Mouse (Mus musculus) heart, embryonic 16.5 days (tissue): ENCODE data around the gene Sipa1l1. TPM values are rescaled to one million over a fixed set of nuclear protein-coding genes. Genes with fewer than 3 reads are reported as not detected.

Experiments
- ATAC-seq: fragments of 200-750 bp; cut with Nextera tagmentation; replicated peaks from 2 replicates; pipeline ENCODE4 v1.8.0; 2017; ENCODE audit warnings: moderate number of reproducible peaks; ENCODE audit not compliant: insufficient read depth, low FRiP score; ENCODE audit errors: extremely low read depth
- H3K27ac ChIP-seq: fragments of 300-500 bp; sonication (generic); 2 replicates; pipeline ENCODE4 v1.5.1; 2014; ENCODE audit warnings: mild to moderate bottlenecking, low read length, control low read depth, moderate library complexity
- H3K27me3 ChIP-seq: fragments of 300-500 bp; sonication (generic); 2 replicates; pipeline ENCODE4 v1.6.1; 2014; ENCODE audit warnings: low read length, mixed read lengths; ENCODE audit not compliant: control insufficient read depth, insufficient read depth
- H3K36me3 ChIP-seq: fragments of 300-500 bp; sonication (generic); 2 replicates; pipeline ENCODE4 v1.6.1; 2014; ENCODE audit not compliant: control insufficient read depth, insufficient read depth
- H3K4me1 ChIP-seq: fragments of 300-500 bp; sonication (generic); 2 replicates; pipeline ENCODE4 v1.6.1; 2014; ENCODE audit warnings: low read length, mixed read lengths; ENCODE audit not compliant: control insufficient read depth, insufficient read depth
- H3K4me2 ChIP-seq: fragments of 300-500 bp; sonication (generic); 2 replicates; pipeline ENCODE4 v1.6.1; 2014; ENCODE audit warnings: low read depth, mild to moderate bottlenecking, control low read depth, low read length
- H3K4me3 ChIP-seq: fragments of 300-500 bp; sonication (generic); 2 replicates; pipeline ENCODE4 v1.5.1; 2014; ENCODE audit warnings: mild to moderate bottlenecking, control low read depth, low read length
- H3K9ac ChIP-seq: fragments of 300-500 bp; sonication (generic); 2 replicates; pipeline ENCODE4 v1.6.1; 2014; ENCODE audit warnings: low read length, control low read depth
- H3K9me3 ChIP-seq: fragments of 300-500 bp; sonication (generic); replicated peaks from 2 replicates; pipeline ENCODE4 v1.6.1; 2016; ENCODE audit warnings: low read length; ENCODE audit not compliant: control insufficient read depth
- WGBS: fragments of 180-500 bp; shearing (Covaris S2); extraction: QIAGEN DNeasy Blood & Tissue Kit; methylation state at CpG from one replicate; pipeline ENCODE4 v1.1.7; 2014; 5-methylcytosine and 5-hydroxymethylcytosine counted together
- polyA plus RNA-seq: library from polyadenylated mRNA; unstranded; fragments of >200 nt; fragmentation: Nextera tagmentation; extraction: Ambion mirVana; gene quantifications from 2 replicates; pipeline ENCODE4 v1.2.1, GENCODE M21; 2015

Gene Sipa1l1
- polyA plus RNA-seq, 1 experiment from 2014 or later: 19.8 TPM

DNA sequence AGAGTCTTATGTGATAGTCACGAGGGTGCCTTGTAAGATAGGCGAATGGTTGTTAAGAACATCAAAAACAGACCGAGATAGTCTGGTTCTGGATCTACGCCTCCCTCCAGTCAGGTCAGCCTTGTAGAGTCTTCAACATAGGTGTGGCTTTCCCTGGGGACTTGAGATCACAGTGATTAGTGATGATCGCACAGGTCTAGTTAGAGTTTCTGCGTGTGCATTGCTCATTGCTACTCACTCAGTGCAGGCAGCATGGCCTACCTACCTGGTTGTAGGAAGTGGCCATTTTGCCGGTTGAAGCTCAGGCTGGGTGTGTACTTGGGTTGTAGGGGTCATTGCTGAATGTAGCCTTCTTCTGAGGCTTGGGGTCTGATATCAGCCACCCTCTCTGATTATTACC, 94.3 kb downstream of the Sipa1l1 start:
- Histone ChIP-seq H3K27ac (no peak overlapping the region), H3K27me3 (no peaks in the 10 kb centered on the region), H3K4me2 (no peak overlapping the region), H3K36me3 (no peaks in the 10 kb centered on the region), H3K4me1 (no peaks in the 10 kb centered on the region; the same call in 1 of the 2 replicates), H3K9ac (no peak overlapping the region), H3K4me3 (no peak overlapping the region), H3K9me3 (no peaks in the 10 kb centered on the region)
- WGBS: 89% methylated on average over 7 of the region's 7 CpGs
- ATAC-seq: no peak

DNA sequence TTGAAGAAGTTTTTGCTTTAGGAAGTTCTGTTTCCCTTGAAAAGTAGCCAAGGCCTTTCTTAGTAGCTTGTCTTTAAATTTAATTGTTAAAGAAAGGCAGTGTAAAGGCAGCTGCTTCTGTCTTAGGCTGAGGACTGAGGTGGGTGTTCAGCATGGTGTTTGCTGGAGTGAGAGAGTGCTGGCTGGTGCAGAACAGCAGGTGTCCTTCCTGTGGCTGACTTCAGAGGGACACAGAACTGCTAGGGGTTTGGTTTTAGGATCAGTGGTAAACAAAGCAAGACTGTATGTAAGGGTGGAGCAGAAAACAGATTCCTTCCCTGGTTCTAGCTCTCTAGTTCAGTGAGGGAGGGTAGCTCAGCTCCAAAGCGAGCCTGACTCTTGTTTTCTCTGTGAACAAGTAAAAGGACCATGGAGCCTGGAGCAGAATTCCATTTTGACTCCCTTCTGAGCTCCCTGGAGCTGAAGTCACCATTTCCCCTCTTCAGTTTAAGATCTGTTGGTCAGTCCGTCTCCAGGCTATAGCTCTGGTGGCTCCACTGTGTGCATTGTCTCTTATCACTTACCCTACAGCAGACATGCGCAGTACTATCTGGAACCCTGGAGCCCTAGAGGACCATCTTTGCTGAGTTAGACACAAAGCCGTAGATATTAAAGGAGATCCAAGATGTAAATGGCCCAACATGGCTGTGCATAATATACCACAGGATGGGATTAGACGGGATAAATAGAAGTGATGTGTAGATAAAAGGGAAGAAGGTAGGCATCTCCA, 95.1 kb downstream of the Sipa1l1 start:
- H3K36me3 ChIP-seq: no peaks in the 10 kb centered on the region
- no peak overlapping the region for H3K4me2 ChIP-seq
- no peak overlapping the region for H3K9ac ChIP-seq
- no peak overlapping the region for H3K4me3 ChIP-seq
- H3K27ac ChIP-seq: no peak overlapping the region
- H3K27me3 ChIP-seq: no peaks in the 10 kb centered on the region
- H3K4me1 ChIP-seq: no peaks in the 10 kb centered on the region; the same call in 1 of the 2 replicates
- ATAC-seq: 0 out of 2 replicates have a peak, but pooled peaks have one; percentile 28
- 87% methylated on average over 5 of the region's 5 CpGs for WGBS
- no peaks in the 10 kb centered on the region for H3K9me3 ChIP-seq

DNA sequence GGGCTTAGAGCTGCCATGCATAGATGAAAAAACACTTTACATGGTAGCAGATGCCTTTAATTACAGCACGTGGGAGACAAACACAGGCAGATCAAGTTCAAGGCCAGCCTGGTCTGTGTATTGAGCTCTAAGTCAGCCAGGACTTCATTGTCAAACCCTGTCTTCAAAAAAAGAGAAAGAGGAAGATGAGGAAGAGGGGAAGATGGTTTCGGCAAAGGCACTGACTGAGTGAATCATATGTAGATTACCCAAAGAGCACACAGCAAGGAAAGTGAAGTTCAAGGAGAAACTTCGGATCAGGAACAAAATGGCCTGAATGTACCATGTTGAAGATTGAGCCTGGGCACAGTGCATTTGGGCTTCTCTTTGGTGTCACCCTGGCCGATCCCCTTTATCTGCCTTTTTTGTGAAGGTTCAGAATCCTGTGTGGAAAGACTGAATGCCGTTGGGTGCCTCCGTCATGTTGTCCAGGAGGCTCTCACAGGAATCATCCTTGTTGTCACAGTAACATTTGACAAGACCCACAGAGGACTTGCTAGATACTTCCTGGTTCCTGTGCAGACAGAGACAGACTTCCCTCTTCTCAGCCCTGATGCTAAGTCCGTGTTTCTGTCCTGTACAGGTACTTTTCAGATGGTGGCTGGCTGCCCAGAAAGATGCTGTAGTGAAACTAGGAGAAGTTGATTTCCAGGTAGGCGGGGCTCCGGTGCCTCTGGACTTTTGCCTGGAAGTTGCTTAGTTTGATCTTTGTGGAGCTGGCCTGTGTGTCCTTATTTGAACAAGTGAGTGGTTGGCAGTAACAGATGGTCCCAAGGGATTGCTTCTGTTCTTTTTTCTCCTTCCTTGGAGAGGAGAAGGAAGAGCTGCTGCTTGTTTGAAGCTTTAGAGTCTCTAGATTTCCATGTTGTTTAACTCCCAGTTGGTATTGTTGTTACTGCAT, 96.5 kb downstream of the Sipa1l1 start:
- H3K9me3 ChIP-seq: no peaks in the 10 kb centered on the region
- no peak overlapping the region for H3K4me3 ChIP-seq
- no peaks in the 10 kb centered on the region for H3K27me3 ChIP-seq

DNA sequence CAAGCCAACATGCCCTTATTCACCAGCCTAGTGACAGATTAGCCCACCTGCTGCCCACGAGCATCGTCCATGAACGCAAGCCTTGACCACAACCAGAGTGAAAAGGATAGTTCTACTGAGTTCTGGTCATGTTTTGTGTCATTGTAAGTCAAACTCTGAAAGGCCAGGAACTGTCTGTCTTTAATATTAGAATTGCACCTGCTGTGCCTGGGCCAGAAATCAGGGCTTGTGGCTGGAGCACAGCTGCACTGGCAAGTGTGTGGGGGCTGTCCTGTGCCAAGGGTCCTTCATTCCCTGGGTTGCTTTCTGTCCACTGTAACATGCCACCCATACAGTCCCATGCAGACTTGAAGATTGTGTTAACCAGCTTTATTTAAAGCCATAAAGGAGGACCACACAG, 102.3 kb downstream of the Sipa1l1 start:
- 87% methylated on average over 3 of the region's 3 CpGs for WGBS
- no peak overlapping the region for H3K4me3 ChIP-seq
- H3K27ac ChIP-seq: no peak overlapping the region
- no peaks in the 10 kb centered on the region for H3K27me3 ChIP-seq
- no peak for ATAC-seq
- H3K9ac ChIP-seq: no peak overlapping the region
- peaks cover 9% of the 10 kb centered on the region for H3K4me1 ChIP-seq
- no peaks in the 10 kb centered on the region for H3K9me3 ChIP-seq
- H3K36me3 ChIP-seq: no peaks in the 10 kb centered on the region
- no peak overlapping the region for H3K4me2 ChIP-seq

More for the DNA sequence above, 96.5 kb downstream of the Sipa1l1 start:
- no peak overlapping the region for H3K27ac ChIP-seq
- ATAC-seq: no peak
- WGBS: 77% methylated on average over 9 of the region's 9 CpGs
- H3K4me2 ChIP-seq: no peak overlapping the region
- no peak overlapping the region for H3K9ac ChIP-seq
- H3K4me1 ChIP-seq: no peaks in the 10 kb centered on the region; the same call in 1 of the 2 replicates
- no peaks in the 10 kb centered on the region for H3K36me3 ChIP-seq

DNA sequence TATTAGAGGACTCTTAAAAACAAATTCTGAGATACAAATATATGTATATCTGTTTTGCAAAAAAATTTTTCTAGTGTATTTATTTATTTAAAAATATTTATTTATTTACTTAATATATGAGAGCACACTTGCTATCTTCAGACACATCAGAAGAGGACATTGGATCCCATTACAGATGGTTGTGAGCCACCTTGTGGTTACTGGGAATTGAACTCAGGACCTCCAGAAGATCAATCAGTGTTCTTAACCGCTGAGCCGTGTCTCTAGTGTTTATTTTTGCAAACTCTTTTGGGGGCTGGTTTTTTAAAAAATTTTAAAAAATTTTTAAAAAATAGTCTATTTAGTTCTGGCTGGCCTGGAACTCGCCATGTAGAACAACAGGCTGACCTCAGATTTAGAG, 104.4 kb downstream of the Sipa1l1 start:
- Histone ChIP-seq H3K27ac (no peak overlapping the region), H3K9me3 (no peaks in the 10 kb centered on the region), H3K4me3 (no peak overlapping the region), H3K36me3 (no peaks in the 10 kb centered on the region), H3K27me3 (no peaks in the 10 kb centered on the region), H3K9ac (no peak overlapping the region), H3K4me2 (no peak overlapping the region), H3K4me1 (peaks cover 11% of the 10 kb centered on the region)
- ATAC-seq: no peak
- 74% methylated on average over 3 of the region's 3 CpGs for WGBS

DNA sequence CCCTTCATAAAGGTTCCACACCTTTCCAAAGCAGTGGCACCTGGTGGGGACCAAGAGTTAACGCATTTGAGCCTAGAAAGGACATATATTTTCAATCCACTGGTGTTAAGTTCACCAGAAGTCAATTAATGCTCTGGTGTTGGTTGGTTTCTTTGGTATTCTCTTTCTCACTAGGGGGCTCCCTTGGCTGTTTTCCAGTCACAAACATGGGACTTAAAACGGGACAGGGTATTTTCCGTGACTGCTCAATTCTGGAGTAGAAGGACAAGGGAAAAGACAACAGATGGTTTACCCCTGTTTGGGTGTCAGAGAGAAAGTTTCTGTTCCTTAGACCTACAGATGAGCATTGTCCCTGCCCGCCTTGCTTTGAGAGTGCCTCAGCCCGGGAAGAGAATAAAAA, 105.5 kb downstream of the Sipa1l1 start:
- Histone ChIP-seq H3K9me3 (no peaks in the 10 kb centered on the region), H3K4me1 (peaks cover 13% of the 10 kb centered on the region), H3K4me2 (no peak overlapping the region), H3K4me3 (no peak overlapping the region), H3K27ac (no peak overlapping the region), H3K27me3 (no peaks in the 10 kb centered on the region), H3K36me3 (no peaks in the 10 kb centered on the region), H3K9ac (no peak overlapping the region)
- 73% methylated on average over 5 of the region's 5 CpGs for WGBS
- ATAC-seq: no peak

DNA sequence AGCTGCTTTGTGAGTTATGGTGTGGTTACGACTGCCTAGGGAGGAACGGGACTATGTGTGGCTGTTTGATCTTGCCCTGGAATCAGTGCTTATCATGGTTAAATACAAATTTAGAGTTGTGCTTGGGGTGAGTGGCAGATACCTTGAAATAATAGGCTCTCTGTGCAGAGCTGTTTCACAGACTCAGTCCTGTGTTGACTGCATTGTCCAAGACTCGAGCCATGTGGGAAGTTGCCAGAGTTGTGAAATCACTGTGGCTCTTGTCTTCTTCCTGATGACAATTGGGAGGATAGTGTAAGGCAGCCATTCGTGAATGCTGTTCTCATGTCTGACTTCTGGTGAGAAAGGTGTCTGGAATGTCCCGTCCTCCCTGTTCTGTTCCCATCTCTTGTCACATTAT, 106.6 kb downstream of the Sipa1l1 start:
- Histone ChIP-seq H3K36me3 (no peaks in the 10 kb centered on the region), H3K9ac (no peak overlapping the region), H3K4me3 (no peak overlapping the region), H3K4me2 (no peak overlapping the region), H3K4me1 (peaks cover 13% of the 10 kb centered on the region), H3K27ac (no peak overlapping the region), H3K27me3 (no peaks in the 10 kb centered on the region), H3K9me3 (no peaks in the 10 kb centered on the region)
- WGBS: 38% methylated on average over 5 of the region's 5 CpGs
- 0 out of 2 replicates have a peak, but pooled peaks have one; percentile 18 for ATAC-seq

DNA sequence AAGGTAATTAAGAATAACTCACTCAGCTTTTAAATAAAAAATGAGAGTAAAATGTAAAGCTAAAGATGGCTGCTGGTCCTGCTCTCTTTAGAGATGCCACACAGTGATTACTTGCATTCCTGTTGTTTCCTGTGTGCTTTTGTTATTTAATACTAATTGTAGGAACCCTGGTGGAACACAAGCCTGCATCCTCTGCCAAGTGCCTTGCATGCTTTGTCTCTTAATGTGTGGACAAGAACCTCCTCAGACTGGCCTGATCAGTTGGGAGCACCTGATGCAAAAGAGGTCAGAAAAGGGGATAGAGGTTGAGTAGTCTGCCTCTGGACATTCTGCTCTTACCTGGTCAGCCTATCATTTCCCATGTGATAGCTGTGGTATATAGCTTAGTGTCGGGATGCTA, 107.5 kb downstream of the Sipa1l1 start:
- Histone ChIP-seq H3K9ac (no peak overlapping the region), H3K27ac (no peak overlapping the region), H3K4me2 (no peak overlapping the region), H3K4me3 (no peak overlapping the region), H3K9me3 (no peaks in the 10 kb centered on the region), H3K36me3 (no peaks in the 10 kb centered on the region), H3K27me3 (no peaks in the 10 kb centered on the region), H3K4me1 (peaks cover 13% of the 10 kb centered on the region)
- no peak for ATAC-seq
- 93% methylated on average over 1 of the region's 1 CpGs for WGBS

DNA sequence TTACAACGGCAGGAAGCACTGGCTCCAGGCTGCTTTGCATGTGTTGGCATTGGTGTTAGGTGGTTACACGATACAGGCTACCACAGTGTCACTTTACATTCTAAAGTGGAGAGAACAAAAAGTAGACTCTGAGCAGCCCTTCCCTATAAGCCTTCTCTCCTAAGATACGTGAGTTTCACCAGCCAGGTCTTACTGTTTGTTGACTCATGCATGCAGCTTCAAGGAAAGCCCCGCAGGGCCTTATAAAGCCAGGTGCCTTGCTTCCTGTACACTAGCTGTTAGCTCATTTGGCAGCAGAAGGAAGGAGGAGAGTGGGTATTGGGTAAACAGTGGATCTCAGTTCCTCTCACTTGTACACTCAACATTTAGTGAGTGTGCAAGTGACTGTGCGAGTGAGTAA, 115.5 kb downstream of the Sipa1l1 start:
- 67% methylated on average over 5 of the region's 5 CpGs for WGBS
- H3K9me3 ChIP-seq: no peaks in the 10 kb centered on the region
- H3K27me3 ChIP-seq: no peaks in the 10 kb centered on the region
- H3K9ac ChIP-seq: no peak overlapping the region
- H3K4me1 ChIP-seq: peaks cover 17% of the 10 kb centered on the region
- no peaks in the 10 kb centered on the region for H3K36me3 ChIP-seq
- H3K4me3 ChIP-seq: no peak overlapping the region
- no peak for ATAC-seq
- no peak overlapping the region for H3K4me2 ChIP-seq
- H3K27ac ChIP-seq: peak overlapping the region; percentile 24
